Mouse (Mus musculus) cerebellum, adult 2 months (tissue): ENCODE measurements around the gene Sgsm3.

Experiments used
- CTCF ChIP-seq: fragments of 200-500 bp; IDR thresholded peaks from 2 replicates; pipeline ENCODE4 v1.5.1; 2011; ENCODE audit warnings: low read depth, mild to moderate bottlenecking, control low read depth, low read length, moderate library complexity, borderline replicate concordance; ENCODE audit not compliant: insufficient read depth
- POLR2A ChIP-seq: fragments of 200-500 bp; IDR thresholded peaks from 2 replicates; pipeline ENCODE4 v1.6.1; 2011; ENCODE audit warnings: low read length, control low read depth, borderline replicate concordance; ENCODE audit not compliant: insufficient read depth

DNA sequence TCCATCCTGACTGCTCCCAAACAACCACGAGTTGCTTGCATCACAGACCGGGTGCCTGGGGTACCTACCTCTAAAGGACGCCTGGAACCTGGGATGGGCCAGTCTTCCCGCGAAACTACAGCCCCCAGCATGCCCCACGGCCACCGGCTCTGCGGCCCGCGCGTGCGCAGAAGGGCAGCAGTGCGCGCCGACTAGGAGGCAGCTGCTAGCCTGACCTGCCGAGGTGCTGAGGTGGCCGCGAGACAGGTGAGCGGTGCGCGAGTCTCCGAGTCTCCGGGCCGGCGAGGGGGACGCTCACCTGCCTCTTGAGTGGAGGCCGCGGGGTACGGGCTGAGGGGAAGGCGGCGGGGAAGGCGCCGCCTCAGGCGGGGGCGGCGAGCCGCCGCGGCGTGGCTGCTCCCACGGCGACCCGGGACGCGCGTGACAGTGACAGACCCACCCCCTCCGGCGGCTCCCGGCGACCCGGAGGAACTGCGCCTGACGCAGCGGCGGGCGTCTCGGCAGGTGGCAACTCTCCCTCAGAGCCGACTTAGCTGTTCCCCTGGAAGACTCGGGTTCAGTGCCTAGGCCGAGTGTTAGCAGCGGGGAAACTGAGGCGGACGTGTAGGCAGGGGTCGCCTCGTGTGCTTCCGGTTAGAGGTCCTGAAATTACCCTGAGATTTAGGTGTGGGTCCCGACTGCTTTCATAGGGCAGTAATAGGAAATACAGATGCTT is at the start of gene Sgsm3:
- TF ChIP-seq POLR2A (peak; percentile 88), CTCF (no peak)
